Mouse (Mus musculus) mouse trophoblast stem cell (cell line): ENCODE measurements around the gene Krtap17-1.

Experiments used
- in situ Hi-C, 2 experiments: fragments of 300-500 bp; cut with MseI, MboI; formaldehyde crosslinking; loops; 2 replicates in 1 of 2; 3 replicates in 1 of 2; pipeline ENCODE4 v1.15.1; 2025

The Krtap17-1 gene

GRCm38 (mm10) chr11:99965961-99966360 lies 27.8 kb downstream of the Krtap17-1 start:
- in situ Hi-C loops: no loop called here

GRCm38 (mm10) chr11:99964213-99964612 lies 29.6 kb downstream of the Krtap17-1 start:
- in situ Hi-C loops: no loop called here

- in situ Hi-C loops: no loop called here
Measured at GRCm38 (mm10) chr11:99948175-99948574, 45.6 kb downstream of the Krtap17-1 start, which contains the start of gene Krtap9-5. TSS of gene Krtap9-5 (plus strand) at chr11:99948475.
